Mouse (Mus musculus) heart, embryonic 11.5 days (tissue): ENCODE results near the gene Pcsk7. TPM values are rescaled to one million over a fixed set of nuclear protein-coding genes. Genes with fewer than 3 reads are reported as not detected.

Source experiments
- ATAC-seq: fragments of 200-750 bp; cut with Nextera tagmentation; replicated peaks from 2 replicates; pipeline ENCODE4 v1.8.0; 2017; ENCODE audit warnings: moderate library complexity; ENCODE audit not compliant: insufficient number of reproducible peaks, low FRiP score, low TSS enrichment
- H3K27ac ChIP-seq: fragments of 300-500 bp; sonication (generic); 2 replicates; pipeline ENCODE4 v1.5.1; 2014; ENCODE audit warnings: mild to moderate bottlenecking, low read depth, low read length
- H3K27me3 ChIP-seq: fragments of 300-500 bp; sonication (generic); 2 replicates; pipeline ENCODE4 v1.6.1; 2014; ENCODE audit warnings: mild to moderate bottlenecking, low read length, mixed read lengths; ENCODE audit not compliant: control insufficient read depth, insufficient read depth
- H3K36me3 ChIP-seq: fragments of 300-500 bp; sonication (generic); 2 replicates; pipeline ENCODE4 v1.6.1; 2014; ENCODE audit warnings: mild to moderate bottlenecking, low read length, moderate library complexity, mixed read lengths; ENCODE audit not compliant: control insufficient read depth, insufficient read depth
- H3K4me1 ChIP-seq: fragments of 300-500 bp; sonication (generic); 2 replicates; pipeline ENCODE4 v1.6.1; 2014; ENCODE audit warnings: low read length; ENCODE audit not compliant: control insufficient read depth, insufficient read depth
- H3K4me2 ChIP-seq: fragments of 300-500 bp; sonication (generic); 2 replicates; pipeline ENCODE4 v1.6.1; 2014; ENCODE audit warnings: mild to moderate bottlenecking, moderate library complexity
- H3K4me3 ChIP-seq: fragments of 300-500 bp; sonication (generic); 2 replicates; pipeline ENCODE4 v1.5.1; 2014; ENCODE audit warnings: low read depth, low read length
- H3K9ac ChIP-seq: fragments of 300-500 bp; sonication (generic); 2 replicates; pipeline ENCODE4 v1.6.1; 2014; ENCODE audit warnings: mild to moderate bottlenecking, low read depth, low read length, moderate library complexity
- H3K9me3 ChIP-seq: fragments of 300-500 bp; sonication (generic); replicated peaks from 2 replicates; pipeline ENCODE4 v1.6.1; 2016; ENCODE audit warnings: low read length; ENCODE audit not compliant: control insufficient read depth
- WGBS: fragments of 180-500 bp; shearing (Covaris S2); extraction: QIAGEN DNeasy Blood & Tissue Kit; methylation state at CpG from one replicate; pipeline ENCODE4 v1.1.7; 2014; ENCODE audit not compliant: insufficient replicate concordance; 5-methylcytosine and 5-hydroxymethylcytosine counted together
- polyA plus RNA-seq: library from polyadenylated mRNA; unstranded; fragments of >200 nt; fragmentation: Nextera tagmentation; extraction: Ambion mirVana; gene quantifications from 2 replicates; pipeline ENCODE4 v1.2.1, GENCODE M21; 2014

Pcsk7 gene
- polyA plus RNA-seq, 1 experiment from 2014 or later: 11.2 TPM

- no peak for ATAC-seq
Measured at GRCm38 (mm10) chr9:45953511-45954293, 47.4 kb downstream of the Pcsk7 start.

DNA sequence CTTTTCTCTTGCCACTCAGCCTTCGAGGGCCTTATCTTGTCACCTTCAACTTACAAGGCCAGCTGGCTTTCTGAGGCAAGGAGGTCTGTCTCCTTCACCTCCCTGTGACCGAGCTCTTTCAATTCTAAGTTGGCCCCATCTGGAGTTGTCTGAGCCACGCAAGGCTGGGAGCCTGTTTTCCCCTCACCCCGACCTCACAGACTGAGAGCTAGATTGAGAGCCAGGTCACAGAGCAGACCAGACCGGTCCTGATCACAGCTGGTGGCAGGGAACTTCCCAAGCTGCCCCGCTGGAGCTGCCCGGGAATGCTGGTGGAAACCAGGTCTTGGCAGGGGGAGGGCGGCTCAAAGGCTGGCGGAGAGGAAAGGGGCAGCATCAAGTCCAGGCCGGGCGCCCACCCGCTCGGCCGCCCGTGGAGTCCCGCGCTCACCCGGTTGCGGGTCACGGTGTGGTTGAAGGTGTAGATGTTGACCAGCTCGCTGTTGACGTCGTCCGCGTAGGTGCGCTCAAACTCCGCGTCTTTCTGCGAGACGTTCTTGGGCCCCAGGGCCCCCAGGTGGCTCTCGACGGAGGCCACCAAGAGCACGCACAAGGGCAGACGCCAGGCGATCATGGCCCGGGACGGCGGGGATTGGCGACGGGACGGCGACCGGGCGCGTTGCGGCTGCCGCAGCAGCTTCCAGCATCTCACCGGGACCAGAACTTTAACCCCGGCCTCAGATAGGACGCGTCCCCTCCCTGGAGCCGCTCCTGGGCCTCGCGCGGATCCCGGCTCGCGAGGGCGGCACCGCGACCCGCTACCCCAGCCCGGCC, 48.2 kb downstream of the Pcsk7 start:
- Histone ChIP-seq H3K4me3 (peak overlapping the region; percentile 67), H3K36me3 (peaks cover 5% of the 10 kb centered on the region), H3K4me1 (peaks cover 13% of the 10 kb centered on the region), H3K27ac (peak overlapping the region; percentile 70), H3K27me3 (no peaks in the 10 kb centered on the region), H3K9me3 (no peaks in the 10 kb centered on the region), H3K4me2 (peak overlapping the region; percentile 92), H3K9ac (peak overlapping the region; percentile 88)
- peak; percentile 24; the same call in 1 of the 2 replicates for ATAC-seq
- WGBS: under 1% methylated on average over 61 of the region's 63 CpGs

More at GRCm38 (mm10) chr9:45953511-45954293, 47.4 kb downstream of the Pcsk7 start:
- peaks cover 10% of the 10 kb centered on the region for H3K36me3 ChIP-seq
- H3K4me3 ChIP-seq: peak overlapping the region; percentile 67
- peaks cover 13% of the 10 kb centered on the region for H3K4me1 ChIP-seq
- peak overlapping the region; percentile 70 for H3K27ac ChIP-seq
- WGBS: 59% methylated on average over 13 of the region's 13 CpGs
- no peaks in the 10 kb centered on the region for H3K9me3 ChIP-seq
- no peaks in the 10 kb centered on the region for H3K27me3 ChIP-seq
- peak overlapping the region; percentile 88 for H3K9ac ChIP-seq
- H3K4me2 ChIP-seq: peak overlapping the region; percentile 92

DNA sequence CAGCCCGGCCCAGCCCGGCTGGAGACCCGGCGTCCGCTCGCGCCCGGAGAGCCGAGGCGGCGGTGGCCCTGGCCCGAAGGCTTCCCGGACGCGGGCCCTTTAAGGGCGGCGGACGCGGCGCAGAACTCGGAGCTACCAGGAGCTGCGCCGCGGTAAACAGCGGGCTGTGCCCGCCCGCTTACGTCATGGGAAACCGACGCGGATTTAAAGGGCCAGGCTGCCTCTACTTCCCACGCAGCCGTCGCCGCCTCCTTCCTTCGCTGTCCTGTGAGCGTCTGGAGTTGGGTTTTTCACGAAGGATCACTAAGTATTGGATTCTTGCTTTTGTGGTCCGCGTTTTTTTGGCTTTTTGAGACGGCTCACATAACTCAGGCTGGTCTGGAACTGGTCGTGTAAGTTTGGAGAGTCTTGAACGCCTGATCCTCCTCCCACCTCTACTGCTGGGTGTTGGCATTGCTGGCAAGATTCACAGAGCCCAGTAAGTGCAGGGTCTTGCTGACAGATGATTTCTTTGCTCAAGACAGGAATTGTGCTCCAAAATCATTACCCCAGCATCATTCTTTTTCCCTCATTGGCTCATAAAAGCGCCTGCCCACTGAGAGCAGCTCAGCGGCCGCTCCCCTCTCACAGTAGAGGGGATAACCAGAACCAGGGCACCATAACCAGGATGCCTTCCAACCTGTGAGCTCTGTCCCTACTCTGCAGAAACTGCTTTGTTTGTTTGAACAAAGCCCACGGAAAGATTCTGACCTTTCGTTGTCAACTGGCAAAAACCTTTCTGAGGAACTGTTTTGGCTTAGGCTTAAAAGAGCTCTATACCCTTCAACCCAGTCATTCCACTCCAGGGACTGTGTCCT, 49.0 kb downstream of the Pcsk7 start, which contains the start of gene Sidt2:
Gene Sidt2, minus strand, starts transcription at position 152 of the 857 bp plus-strand sequence.
- Histone ChIP-seq H3K4me2 (peak within 1 kb of the TSS; percentile 92), H3K9ac (peak within 1 kb of the TSS; percentile 88), H3K4me3 (peak within 1 kb of the TSS; percentile 67), H3K27ac (peak within 1 kb of the TSS; percentile 70), H3K27me3 (no peaks in the 10 kb centered on the region), H3K4me1 (peaks cover 13% of the 10 kb centered on the region), H3K9me3 (no peaks in the 10 kb centered on the region), H3K36me3 (peaks cover 3% of the 10 kb centered on the region; the same call in 1 of the 2 replicates)
- peak; percentile 92 for ATAC-seq
- under 1% methylated on average over 48 of the region's 48 CpGs for WGBS

DNA sequence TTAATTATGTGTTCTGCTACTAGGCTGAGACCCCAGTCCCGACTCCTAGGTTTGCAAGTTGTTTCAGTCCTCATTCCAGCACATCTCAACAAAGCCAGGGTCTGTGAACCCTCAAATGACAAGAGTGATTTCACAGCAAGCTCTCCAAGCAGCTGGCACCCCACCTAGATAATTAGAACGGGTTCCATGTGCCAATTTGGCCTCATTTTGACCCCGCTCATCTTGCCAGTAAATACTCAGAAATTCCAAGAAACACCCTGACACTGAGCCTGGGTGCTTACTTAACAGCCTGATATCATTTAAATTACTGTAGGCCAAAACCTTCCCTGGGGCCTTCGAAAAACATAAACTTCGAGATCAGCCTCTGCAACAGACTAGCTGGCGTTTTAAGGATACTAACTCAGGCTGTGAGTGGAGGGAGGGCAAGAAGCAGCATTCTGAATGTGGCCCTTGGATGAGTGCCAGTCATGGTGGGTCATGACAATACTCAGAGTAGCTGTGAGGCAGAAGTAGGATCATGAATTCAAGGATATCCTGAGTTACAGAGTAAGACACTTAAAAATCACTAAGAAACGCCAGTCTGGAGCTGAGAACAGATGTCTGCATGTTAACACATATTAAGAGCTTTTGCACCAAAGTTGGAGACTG, 51.9 kb downstream of the Pcsk7 start:
- no peak for ATAC-seq
- no peak overlapping the region for H3K27ac ChIP-seq
- 64% methylated on average over 7 of the region's 7 CpGs for WGBS

GRCm38 (mm10) chr9:45958851-45959250, 52.6 kb downstream of the Pcsk7 start:
- H3K4me1 ChIP-seq: peaks cover 10% of the 10 kb centered on the region
- 0 out of 2 replicates have a peak overlapping the region, but pooled peaks have one; percentile 2 for H3K27ac ChIP-seq
- no peak overlapping the region for H3K4me3 ChIP-seq
- no peak overlapping the region for H3K4me2 ChIP-seq
- H3K27me3 ChIP-seq: no peaks in the 10 kb centered on the region
- 56% methylated on average over 4 of the region's 4 CpGs for whole genome bisulfite sequencing
- H3K9me3 ChIP-seq: no peaks in the 10 kb centered on the region
- H3K9ac ChIP-seq: no peak overlapping the region
- no peak for ATAC-seq
- H3K36me3 ChIP-seq: 0 out of 2 replicates have a peak, but pooled peaks cover 5% of the 10 kb centered on the region

More for the DNA sequence above, 51.9 kb downstream of the Pcsk7 start:
- Histone ChIP-seq H3K4me1 (peaks cover 11% of the 10 kb centered on the region), H3K4me3 (no peak overlapping the region), H3K27me3 (no peaks in the 10 kb centered on the region), H3K36me3 (0 out of 2 replicates have a peak, but pooled peaks cover 3% of the 10 kb centered on the region), H3K9me3 (no peaks in the 10 kb centered on the region), H3K9ac (no peak overlapping the region), H3K4me2 (no peak overlapping the region)

GRCm38 (mm10) chr9:45959661-45960060, 53.4 kb downstream of the Pcsk7 start:
- peaks cover 8% of the 10 kb centered on the region; the same call in 1 of the 2 replicates for H3K36me3 ChIP-seq
- WGBS: 81% methylated on average over 7 of the region's 7 CpGs

DNA sequence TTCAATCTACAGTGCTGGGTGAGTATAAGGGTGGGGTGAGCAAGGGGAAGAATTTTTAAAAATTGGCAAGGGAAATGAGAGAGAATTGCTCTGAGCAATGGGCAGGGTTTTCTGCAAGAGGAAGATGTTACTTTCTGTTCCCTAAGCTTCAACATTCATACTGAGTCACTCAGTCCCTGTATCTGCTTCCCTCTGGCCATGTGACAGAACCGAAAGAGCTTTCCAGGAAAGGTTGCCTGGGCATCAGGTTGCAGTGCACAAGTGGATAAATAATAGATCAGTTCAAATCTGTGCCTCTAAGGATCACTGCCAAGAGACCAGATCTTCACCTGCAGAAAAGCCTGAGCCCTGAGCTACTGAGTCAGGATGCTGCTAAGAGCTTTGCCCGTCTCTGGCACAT, 55.6 kb downstream of the Pcsk7 start:
- Histone ChIP-seq H3K9me3 (no peaks in the 10 kb centered on the region), H3K9ac (no peak overlapping the region), H3K36me3 (peaks cover 14% of the 10 kb centered on the region; the same call in 1 of the 2 replicates), H3K4me1 (peaks cover 8% of the 10 kb centered on the region; the same call in 1 of the 2 replicates), H3K4me2 (no peak overlapping the region), H3K4me3 (no peak overlapping the region), H3K27me3 (no peaks in the 10 kb centered on the region), H3K27ac (no peak overlapping the region)
- ATAC-seq: no peak
- WGBS: 75% methylated on average over 2 of the region's 2 CpGs

More at GRCm38 (mm10) chr9:45959661-45960060, 53.4 kb downstream of the Pcsk7 start:
- H3K4me1 ChIP-seq: peaks cover 8% of the 10 kb centered on the region; the same call in 1 of the 2 replicates
- H3K27me3 ChIP-seq: no peaks in the 10 kb centered on the region
- no peak overlapping the region for H3K4me2 ChIP-seq
- H3K9me3 ChIP-seq: no peaks in the 10 kb centered on the region
- H3K4me3 ChIP-seq: no peak overlapping the region
- no peak overlapping the region for H3K9ac ChIP-seq
- no peak overlapping the region for H3K27ac ChIP-seq
- ATAC-seq: no peak
